Mouse (Mus musculus): Measurements from ENCODE around the gene Kcnk1.

Gene Kcnk1

DNA sequence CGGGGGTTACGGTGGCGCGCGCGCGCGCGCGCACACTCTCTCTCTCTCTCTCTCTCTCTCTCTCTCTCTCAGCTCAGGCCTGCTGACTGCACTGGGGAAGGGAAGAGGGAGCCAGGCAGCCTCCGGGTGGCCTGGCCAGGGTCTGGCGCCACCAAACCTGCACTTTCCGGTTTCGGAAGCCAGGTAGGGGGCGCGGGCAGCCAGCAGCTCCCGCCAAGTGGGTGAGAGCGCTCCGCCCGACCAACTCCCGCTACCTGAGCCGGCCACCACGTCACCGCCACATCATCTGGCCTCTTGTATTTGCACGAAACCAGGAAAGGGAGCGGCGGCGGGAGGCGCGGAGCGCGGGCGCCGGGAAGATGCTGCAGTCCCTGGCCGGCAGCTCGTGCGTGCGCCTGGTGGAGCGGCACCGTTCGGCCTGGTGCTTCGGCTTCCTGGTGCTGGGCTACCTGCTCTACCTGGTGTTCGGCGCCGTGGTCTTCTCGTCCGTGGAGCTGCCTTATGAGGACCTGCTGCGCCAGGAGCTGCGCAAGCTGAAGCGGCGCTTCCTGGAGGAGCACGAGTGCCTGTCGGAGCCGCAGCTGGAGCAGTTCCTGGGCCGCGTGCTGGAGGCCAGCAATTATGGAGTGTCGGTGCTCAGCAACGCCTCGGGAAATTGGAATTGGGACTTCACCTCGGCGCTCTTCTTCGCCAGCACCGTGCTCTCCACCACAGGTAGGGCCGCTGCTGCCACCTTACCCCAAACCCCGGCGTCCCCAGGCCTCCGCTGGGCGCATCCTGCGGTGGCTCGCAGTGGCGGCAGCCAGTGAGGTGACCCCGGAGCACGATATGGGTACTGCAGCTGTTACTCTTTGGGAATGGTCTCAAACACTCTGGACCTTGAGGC lies at the start of gene Kcnk1:
Gene Kcnk1 (plus strand): TSS at position 70 of the 886 bp plus-strand sequence.
- peak; percentile 85 for DNase-seq

GRCm38 (mm10) chr8:125948696-125949308 lies 46.2 kb upstream of the Kcnk1 start:
- DNase-seq, result no peak

DNA sequence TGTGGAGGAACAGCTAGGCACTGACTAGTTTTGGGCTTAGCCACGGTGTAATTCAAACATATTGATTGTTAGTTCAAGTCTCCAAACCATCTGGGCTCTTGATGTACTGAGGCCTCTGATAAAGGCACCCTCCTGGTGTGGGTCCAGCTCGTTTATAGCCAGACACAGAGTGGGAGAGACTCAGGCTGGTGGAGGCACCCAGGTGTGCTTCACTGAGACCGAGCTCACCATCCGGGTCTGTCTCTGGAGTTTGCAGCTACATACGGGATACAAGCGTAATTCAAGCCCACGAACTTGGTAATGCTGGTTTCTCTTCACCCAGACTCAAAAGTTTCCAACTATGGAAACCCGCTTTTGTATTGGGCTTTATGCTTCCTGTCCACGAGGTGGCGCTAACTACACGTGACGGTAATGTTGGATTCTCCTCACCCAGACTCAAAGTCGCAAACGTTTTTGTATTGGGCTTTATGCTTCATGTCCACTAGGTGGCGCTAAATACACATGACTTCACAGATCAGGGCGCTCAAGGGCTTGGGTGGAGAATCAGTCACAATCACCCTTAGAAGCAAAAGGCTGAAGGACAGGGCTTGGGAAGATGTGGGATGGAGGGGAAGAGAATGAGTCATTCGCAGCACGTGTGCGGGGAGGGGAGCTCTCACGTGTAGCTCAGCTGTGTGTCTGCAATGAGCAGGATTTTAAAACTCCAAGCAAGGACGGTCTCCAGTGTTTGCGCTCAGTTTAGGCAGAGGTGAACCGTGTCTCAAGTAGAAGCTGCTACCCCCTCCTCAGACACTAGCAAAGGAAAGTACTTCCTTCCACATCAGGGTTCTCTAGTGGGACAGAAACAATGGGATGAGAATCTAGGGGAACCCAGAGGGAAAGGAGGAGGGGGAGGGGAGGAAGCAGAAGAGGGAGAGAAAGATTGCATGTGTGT lies 44.7 kb upstream of the Kcnk1 start:
- peak; percentile 82 for DNase-seq

- DNase-seq, result peak; percentile 73
Observed at GRCm38 (mm10) chr8:125955671-125956070, 39.3 kb upstream of the Kcnk1 start.

GRCm38 (mm10) chr8:125956796-125957195 lies 38.2 kb upstream of the Kcnk1 start:
- DNase-seq, result no peak

DNA sequence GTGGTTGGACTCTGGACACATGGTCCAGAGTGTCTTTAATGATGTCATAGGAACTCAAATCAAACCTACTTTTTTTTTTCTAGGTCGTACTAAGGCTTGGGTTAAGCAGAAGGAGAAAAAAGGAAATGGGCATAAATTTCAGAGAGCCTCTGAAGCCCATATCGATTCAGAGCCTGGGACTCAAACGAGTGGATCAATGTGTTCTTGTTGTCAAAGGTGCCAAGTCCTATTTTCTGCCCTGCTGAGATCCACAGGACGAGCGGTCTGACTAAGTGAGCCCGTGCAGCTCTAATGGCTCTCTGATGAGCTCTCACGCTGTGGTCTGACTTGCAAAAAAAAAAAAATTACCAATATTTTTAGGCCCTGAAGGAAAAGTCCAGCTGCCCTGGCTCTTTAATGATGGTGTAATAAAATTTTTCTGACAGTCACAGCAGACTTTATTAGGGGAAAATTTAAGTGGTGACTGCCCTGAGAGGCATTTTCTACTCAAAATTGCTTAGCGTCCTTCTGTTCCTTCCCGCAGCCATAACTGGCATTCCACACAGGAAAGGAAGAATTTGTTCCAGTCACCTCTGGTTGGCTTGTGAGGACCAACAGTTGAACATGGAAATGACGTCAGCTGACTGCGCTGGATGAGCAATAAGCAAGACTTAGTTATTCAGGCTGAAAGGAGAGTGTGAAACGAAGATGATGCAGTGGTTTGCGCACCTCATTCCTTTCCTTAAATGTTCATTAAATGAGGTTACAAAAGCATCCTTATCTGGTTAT lies 37.6 kb upstream of the Kcnk1 start:
- DNase-seq, result no peak

- no peak for DNase-seq
Observed at GRCm38 (mm10) chr8:125957994-125958368, 37.0 kb upstream of the Kcnk1 start.

DNA sequence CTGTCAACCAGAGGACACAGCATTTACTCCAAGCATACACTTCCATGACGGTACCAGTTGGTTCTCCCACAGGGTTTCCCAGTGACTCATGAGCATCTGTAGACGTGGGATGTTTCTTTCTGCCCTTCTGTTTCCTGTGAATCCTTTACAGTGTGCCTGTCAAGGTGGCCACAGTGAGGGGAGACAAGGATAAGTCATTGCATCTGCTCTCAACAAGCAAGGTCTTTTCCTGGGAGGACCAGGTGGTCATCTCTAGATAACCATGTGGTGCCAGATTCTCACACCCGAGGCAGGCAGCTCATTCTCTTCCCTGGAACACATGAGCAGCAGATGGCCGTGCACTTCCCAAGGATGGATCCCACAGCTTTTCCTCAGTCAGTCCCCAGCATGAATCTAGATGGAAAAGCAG lies 35.6 kb upstream of the Kcnk1 start:
- peak; percentile 87 for DNase-seq

DNA sequence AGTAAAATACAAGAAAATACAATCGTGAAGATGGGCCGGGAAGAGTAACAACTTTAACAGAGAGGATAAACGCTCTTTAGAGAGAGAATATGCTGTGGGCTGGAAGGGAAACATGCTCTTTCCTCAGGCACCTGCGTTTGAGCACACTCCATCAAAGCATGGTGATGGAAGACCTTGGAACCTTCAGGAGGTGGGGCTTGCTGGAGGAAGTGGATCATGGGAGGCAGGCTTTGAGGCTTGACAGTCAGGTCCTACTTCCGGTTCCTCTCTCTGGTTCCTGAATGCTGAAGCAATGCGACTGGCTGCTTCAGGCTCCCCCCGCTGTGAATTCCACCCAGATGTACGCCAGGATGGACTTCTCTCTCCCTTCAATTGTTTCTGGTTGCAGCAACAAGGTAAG lies 34.9 kb upstream of the Kcnk1 start:
- peak; percentile 66 for DNase-seq

GRCm38 (mm10) chr8:125961790-125962189 lies 33.2 kb upstream of the Kcnk1 start:
- DNase-seq, result no peak

GRCm38 (mm10) chr8:125963807-125964211 lies 31.2 kb upstream of the Kcnk1 start:
- peak; percentile 47 for DNase-seq

GRCm38 (mm10) chr8:125971336-125971735 lies 23.6 kb upstream of the Kcnk1 start:
- no peak for DNase-seq

DNA sequence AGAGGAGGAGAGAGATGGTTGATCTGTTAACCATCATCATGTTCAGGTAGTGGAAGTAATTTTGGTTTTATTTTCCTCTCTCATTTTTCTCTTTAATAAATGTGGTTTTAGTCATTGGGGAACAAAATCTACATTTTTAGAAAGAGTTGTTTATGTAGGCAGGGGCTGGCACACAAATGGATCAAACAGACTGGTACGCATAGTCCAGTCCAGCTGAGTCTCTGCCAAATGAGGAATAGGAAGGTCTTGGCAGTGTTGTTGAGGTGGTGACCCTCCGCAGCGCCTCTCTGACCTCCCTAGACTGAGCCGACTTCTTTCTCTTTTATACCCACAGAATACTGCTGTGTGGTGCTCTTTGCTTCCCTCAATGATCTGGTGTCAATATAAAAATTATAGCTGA lies 19.0 kb upstream of the Kcnk1 start:
- no peak for DNase-seq

DNA sequence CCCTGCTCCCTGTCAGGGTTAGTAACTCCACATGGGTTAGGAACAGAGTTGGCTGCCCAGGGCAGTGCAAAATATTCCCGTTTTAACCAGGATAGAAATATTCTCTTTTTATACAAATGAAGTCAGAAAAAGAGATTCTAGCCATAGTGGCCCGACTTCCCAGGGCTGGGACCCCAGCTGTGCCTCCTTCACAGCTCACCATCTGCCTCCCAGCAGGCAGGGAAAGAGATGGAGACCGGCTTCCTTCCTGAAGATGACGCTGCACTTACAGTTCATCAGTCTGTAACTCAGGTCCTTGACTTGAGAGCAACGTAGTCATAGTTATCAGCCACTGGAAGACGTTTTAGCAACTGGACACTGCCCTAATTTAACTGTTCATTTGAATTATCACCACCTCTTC lies 14.1 kb upstream of the Kcnk1 start:
- DNase-seq, result peak; percentile 53

- DNase-seq, result no peak
Observed at GRCm38 (mm10) chr8:125983515-125983914, 11.5 kb upstream of the Kcnk1 start.

- DNase-seq, result no peak
Observed at GRCm38 (mm10) chr8:125984140-125984539, 10.8 kb upstream of the Kcnk1 start.

DNA sequence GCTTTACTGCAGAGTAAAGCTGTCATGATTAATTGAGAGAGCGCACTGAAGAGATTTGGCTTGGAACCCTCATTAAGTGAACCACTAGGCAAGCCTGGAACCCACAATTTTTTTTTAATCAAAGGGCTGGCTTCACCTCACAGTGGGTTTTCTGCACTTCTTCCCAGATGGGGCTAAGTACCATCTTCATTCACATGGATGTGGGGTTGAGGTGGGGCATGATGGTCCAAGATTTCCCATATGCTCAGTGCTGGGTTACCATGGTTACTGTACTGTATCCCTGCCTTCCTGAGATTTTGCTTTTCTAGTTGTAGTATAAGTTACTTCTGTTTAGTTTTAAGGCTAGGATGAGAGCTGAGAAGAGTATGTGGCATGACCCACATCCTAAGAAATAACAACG lies 9.6 kb upstream of the Kcnk1 start:
- no peak for DNase-seq

GRCm38 (mm10) chr8:125986999-125987589 lies 7.9 kb upstream of the Kcnk1 start:
- DNase-seq, result no peak

DNA sequence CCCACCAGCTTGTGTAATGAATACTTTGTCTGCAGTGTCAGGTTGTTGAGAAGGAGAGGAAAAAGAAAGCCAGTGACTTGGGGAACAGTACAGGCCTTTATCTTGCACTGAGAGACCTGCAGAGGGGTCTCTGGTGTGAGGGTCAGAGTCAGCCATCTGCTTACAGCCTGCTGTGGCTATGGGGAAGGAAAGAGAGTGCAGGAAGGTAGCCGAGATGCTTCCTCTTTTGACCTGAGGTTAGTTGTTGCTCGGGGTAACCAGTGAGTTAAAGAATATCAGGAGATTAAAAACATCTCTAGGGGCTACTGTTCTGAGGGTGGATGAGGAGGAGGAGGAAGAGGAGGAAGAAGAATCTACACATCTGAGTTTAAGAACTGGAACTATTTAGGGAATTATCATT lies 7.0 kb upstream of the Kcnk1 start:
- DNase-seq, result no peak

- DNase-seq, result no peak
Observed at GRCm38 (mm10) chr8:125993636-125994035, 1.3 kb upstream of the Kcnk1 start.

- DNase-seq, result peak; percentile 51
Observed at GRCm38 (mm10) chr8:125996031-125996839, 1.3 kb downstream of the Kcnk1 start.
